Mouse (Mus musculus): Measurements from ENCODE around the gene Insl5.

The Insl5 gene

GRCm38 (mm10) chr4:103026621-103027020 is at the start of gene Insl5:
Gene Insl5, minus strand, starts transcription at chr4:103026842.
- DNase-seq = no peak

GRCm38 (mm10) chr4:103070631-103071030 is 44.0 kb upstream of the Insl5 start:
- DNase-seq = no peak

DNA sequence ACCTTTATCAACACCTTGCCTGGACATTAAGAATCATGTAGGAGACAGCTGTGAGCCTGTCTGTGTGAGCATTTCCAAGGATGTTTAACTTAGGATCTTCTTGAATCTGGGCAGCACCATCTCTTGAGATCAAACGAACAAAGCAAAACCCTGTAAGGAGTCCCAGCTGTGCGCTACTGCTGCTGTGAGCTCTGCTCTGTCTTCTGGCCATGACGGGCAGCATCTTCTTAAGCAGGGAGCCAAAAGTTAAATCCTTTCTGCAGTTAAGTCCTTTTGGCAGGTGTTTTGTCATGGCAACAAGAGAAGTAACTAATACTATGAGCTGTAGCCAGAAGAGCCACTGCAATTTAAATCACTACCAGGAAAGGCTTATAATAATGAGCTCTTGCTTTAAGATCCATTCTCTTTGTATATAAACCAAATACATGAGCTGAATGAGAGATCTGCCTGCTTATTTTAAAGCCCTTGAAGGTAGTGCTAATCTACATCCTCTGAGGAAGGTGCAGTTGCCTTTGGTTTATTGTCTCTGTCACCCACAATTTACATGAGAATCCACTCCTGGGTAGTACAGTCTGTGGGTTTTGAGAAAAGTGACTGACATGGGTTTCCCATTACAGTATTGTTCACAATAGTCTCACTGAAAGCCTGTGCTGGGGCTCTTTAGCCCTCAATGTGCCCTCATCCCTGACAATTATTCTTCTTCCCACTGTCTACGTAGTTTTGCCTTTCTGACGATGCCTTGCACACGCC is 41.4 kb upstream of the Insl5 start:
- DNase-seq = no peak

- no peak for DNase-seq
Observed at GRCm38 (mm10) chr4:103064976-103065375, 38.3 kb upstream of the Insl5 start.

GRCm38 (mm10) chr4:103064421-103064820 is 37.8 kb upstream of the Insl5 start:
- no peak for DNase-seq

- no peak for DNase-seq
Observed at GRCm38 (mm10) chr4:103056909-103057308, 30.3 kb upstream of the Insl5 start.

- DNase-seq = no peak
Observed at GRCm38 (mm10) chr4:103048046-103048445, 21.4 kb upstream of the Insl5 start.

GRCm38 (mm10) chr4:103042997-103043396 is 16.4 kb upstream of the Insl5 start:
- no peak for DNase-seq

DNA sequence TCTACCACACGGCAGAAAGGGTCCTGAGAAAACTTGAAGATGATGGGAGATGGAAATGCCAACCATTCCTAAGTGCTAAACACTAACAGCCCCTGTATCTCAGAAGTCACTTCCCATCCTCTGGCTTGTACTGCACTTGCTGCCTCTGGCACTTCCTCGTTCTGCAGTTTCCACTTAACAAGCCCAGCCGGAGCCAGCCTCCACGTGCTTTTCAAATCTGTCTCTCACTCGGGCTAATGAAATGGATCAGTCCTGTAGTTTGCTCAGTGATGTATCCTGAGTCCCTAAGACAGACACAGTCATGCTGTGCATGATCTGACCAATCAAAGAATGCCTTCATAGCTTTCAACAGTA is 13.2 kb upstream of the Insl5 start:
- DNase-seq = no peak

- DNase-seq = no peak
Observed at GRCm38 (mm10) chr4:103039103-103039837, 12.6 kb upstream of the Insl5 start.

DNA sequence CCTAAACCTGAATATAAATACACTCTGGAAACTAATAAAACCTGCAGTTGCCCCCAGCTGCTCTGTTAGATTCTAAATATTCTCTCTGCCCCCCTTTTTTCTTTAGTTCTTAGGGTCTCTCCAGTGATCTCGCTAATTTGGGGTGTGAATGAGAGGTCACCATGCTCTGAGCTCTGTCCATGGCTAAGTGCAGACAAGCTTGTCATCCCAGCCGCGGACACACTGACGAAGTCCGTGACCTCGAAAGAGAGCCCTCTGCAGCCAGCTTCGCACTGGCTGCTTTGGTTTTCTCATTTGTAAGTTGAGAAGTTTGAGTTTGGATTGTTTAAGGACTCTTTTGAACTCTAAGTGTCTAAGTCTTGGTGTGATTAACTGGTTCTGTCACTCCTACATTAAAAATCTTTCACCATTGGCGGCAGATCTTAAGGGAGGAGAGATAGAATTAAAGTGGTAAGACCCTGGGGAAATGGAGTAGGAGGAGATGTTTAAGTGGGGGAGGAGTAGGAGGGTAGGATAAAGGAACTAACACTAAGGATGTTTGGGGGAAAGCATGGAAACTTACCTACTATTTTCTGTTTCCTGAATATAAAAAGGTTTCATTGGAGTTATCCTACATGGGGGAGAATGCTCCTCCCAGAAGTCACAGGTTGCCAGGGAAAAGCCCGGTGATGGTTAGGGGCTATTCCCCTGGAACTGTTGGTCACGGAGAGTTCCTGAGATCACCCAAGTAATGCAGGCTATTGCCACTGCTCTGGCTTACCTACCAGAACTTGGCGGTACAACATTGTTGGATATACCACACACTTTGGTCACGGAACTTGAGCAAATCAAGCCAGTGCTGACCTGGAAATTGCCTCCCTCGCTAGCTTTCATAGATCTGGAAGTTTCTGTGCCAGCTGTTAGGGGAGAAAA is 1.8 kb upstream of the Insl5 start:
- DNase-seq = no peak

GRCm38 (mm10) chr4:103027745-103028144 is 1.1 kb upstream of the Insl5 start:
- DNase-seq = no peak

DNA sequence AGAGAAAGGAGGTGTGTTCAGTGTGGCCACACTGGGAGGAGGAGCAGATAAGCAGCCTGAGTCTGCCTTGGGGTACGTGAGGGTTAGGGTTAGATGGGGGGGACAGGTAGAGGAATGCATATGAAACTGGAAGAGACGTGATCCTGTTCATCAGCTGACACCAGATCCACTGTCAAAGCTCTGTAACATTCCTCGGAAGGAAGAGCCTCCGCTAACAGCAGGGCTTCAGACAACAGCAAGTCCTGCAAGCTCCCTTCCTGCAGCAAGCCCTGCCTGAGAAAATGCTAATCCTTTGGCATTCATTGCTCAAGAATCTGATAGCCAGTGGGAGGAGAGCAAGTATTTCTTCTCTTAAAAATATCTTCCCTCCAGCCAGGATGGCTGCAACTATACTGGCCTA is 13.2 kb downstream of the Insl5 start:
- DNase-seq = no peak

GRCm38 (mm10) chr4:103011823-103012222 is 14.8 kb downstream of the Insl5 start:
- DNase-seq = peak; percentile 36

DNA sequence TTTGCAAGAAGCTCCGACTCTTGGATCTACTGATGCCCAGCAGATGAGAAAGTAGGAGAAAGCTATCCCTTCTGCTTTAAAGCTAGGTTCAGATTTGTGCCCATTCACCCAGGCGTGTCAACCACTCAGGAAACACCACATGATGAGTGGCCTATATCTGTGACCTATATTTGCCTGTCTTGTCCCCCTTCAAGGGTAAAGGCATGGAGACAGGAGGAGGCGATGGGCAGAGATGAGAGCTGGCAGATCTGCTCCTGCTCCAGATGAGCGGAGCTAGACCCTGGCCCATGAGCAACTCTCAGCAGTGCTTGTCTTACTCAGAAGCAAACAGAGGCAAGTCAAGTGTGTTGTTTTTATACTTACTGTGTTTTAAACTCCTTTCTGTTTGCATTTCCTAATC is 15.9 kb downstream of the Insl5 start:
- DNase-seq = peak; percentile 64

- DNase-seq = no peak
Observed at GRCm38 (mm10) chr4:103006943-103007418, 19.7 kb downstream of the Insl5 start.

- DNase-seq = peak; percentile 79
Observed at GRCm38 (mm10) chr4:103006266-103006665, 20.4 kb downstream of the Insl5 start.

- peak; percentile 18 for DNase-seq
Observed at GRCm38 (mm10) chr4:103005190-103005945, 21.3 kb downstream of the Insl5 start.

DNA sequence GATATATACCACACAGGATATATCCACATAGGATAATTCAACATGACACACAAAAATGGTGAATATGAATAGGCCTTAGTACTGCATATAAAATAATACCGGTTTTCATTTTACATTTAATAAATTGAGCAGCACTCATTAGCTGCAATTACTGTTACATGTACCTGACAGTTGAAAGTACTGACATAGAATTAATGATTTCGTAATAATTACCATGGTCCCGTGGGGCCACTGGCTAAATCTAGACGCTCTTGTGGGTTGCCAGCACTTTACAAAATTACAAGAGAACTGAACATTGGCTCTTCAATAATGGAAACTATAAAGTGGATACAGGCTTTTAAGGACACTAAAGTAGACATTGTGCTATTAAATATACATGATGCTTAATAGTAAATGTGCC is 22.0 kb downstream of the Insl5 start:
- DNase-seq = no peak

DNA sequence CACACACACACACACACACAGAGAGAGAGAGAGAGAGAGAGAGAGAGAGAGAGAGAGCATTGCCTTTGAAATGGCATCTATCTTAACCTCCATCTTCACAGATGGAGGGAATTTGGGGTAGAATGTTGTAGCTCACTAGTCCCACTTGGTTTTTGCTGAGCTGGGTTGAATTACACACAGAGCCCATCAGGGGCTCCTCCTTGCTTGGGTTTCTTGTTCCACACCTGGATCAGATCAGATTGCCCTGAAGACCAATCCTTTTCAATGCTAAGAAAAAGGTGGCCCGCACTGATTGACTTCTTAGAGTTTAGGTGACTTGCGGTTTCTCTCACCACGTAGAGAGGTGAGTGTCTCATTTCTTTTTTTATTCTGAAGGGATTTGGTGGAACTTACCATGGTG is 35.0 kb downstream of the Insl5 start:
- peak; percentile 17 for DNase-seq

- peak; percentile 36 for DNase-seq
Observed at GRCm38 (mm10) chr4:102990595-102991340, 35.9 kb downstream of the Insl5 start.

GRCm38 (mm10) chr4:102990016-102990415 is 36.6 kb downstream of the Insl5 start:
- DNase-seq = peak; percentile 55

Data from heart, adult 11 months (tissue).